Comparison of ENCODE assay signal across 13 mouse cellular contexts in the genomic region with DNA sequence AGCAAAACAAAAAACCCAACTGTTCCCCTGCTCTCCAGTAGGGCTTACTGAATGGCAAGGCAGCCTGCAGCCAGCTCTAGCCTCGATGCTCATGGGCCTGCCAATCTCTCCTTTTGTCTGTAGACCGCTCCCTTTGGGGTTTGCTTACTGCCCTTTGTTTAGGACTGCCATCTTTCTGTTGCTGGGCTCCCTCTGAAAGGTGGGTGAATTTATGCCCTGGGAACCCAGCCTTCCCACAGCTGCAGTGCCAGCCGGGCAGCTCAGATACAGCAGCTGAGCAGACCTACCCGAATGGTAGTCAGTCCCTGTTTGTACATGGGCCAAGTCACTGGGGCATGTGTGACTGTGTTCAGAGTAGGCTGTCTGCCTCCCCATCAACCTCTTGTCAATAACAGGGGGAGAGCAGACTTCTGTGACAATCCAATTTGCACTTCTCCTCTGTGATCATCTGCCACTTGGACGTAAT. TPM values are rescaled to one million over a fixed set of nuclear protein-coding genes. Genes with fewer than 3 reads are reported as not detected.
A peak's percentile ranks its signal among the peaks of the same experiment; 100 is the strongest.
DNase-seq lines count a peak whose midpoint lies in the region; ATAC-seq and TF ChIP-seq lines count a peak whose summit lies in the region.
"Had no signal": no experiment of that assay in that cellular context is flagged by ENCODE, and none has a peak within 500 bp of the region (broad histone marks: within the 10 kb centered on the region; RNA-seq: fewer than 3 reads in every experiment).

No protein-coding gene starts in this region.

- 0 out of 2 replicates have a peak overlapping the region, but pooled peaks have one; percentile 9 for H3K4me2 ChIP-seq in hindbrain, embryonic 12.5 days (replicated peaks)
- no peak overlapping the region for H3K4me2 ChIP-seq in midbrain, postnatal 0 days (ENCODE audit: low read depth, low read length, poor library complexity, severe bottlenecking)

- intact Hi-C loops in left cerebral cortex, postnatal 36 days (cut with DNase I), result no loop called here

- peak; percentile 96 for ATAC-seq in hindbrain, embryonic 12.5 days (ENCODE audit: low FRiP score)
- ATAC-seq in midbrain, postnatal 0 days (ENCODE audit: low FRiP score), result peak; percentile 89

- H3K27me3 ChIP-seq in hindbrain, embryonic 12.5 days, result no peaks in the 10 kb centered on the region
- no peaks in the 10 kb centered on the region for H3K27me3 ChIP-seq in midbrain, postnatal 0 days (ENCODE audit: insufficient read depth, low read length)

- TF ChIP-seq CTCF in layer of hippocampus, adult 2 months (conservative IDR thresholded peaks at IDR 0.05), result peak; percentile 47
- TF ChIP-seq CTCF in midbrain, postnatal 0 days (IDR thresholded peaks at IDR 0.05), result peak; percentile 42; the same call in 1 of the 2 replicates

- DNase-seq in layer of hippocampus, adult 2 months (ENCODE audit: low spot score in 2 of 2), result peak in 1 of 2 experiments; percentile 15
- no peak for DNase-seq in layer of hippocampus, postnatal 25 days (ENCODE audit: extremely low spot score in 1 of 2, low spot score in 1 of 2)
- DNase-seq in embryo, embryonic 9.5 days (ENCODE audit: extremely low spot score), result peak; percentile 44
- peak; percentile 87 for DNase-seq in midbrain, postnatal 0 days (ENCODE audit: low spot score)
- no peak for DNase-seq in left cerebral cortex, postnatal 36 days (ENCODE audit: low spot score in 2 of 2)
- DNase-seq in gastrocnemius, postnatal 4 days (ENCODE audit: low spot score in 2 of 2), result no peak
- DNase-seq in lung, postnatal 36 days, result no peak
- DNase-seq: adrenal gland, postnatal 10 days; cerebellum, adult 9-11 months; heart, adult 2 months had no signal

- H3K36me3 ChIP-seq in hindbrain, embryonic 12.5 days, result no peaks in the 10 kb centered on the region
- H3K36me3 ChIP-seq in midbrain, postnatal 0 days (ENCODE audit: insufficient read depth, low read length), result no peaks in the 10 kb centered on the region

- H3K27ac ChIP-seq in layer of hippocampus, adult 2 months, result no peak overlapping the region
- H3K27ac ChIP-seq in hindbrain, embryonic 12.5 days, result peak overlapping the region; percentile 83
- H3K27ac ChIP-seq in midbrain, postnatal 0 days (ENCODE audit: low read depth, low read length), result peak overlapping the region; percentile 18; the same call in 1 of the 2 replicates
- H3K27ac ChIP-seq: heart, adult 2 months; liver, embryonic 14.5 days had no signal

- H3K9ac ChIP-seq in hindbrain, embryonic 12.5 days, result no peak overlapping the region
- H3K9ac ChIP-seq in midbrain, postnatal 0 days (replicated peaks; ENCODE audit: low read length, poor library complexity, severe bottlenecking), result no peak overlapping the region
- H3K9ac ChIP-seq: liver, embryonic 14.5 days had no signal

- H3K4me3 ChIP-seq in layer of hippocampus, adult 2 months, result no peak overlapping the region
- H3K4me3 ChIP-seq in hindbrain, embryonic 12.5 days, result no peak overlapping the region
- no peak overlapping the region for H3K4me3 ChIP-seq in midbrain, postnatal 0 days (ENCODE audit: low read depth, low read length)
- H3K4me3 ChIP-seq: heart, adult 2 months had no signal

- H3K9me3 ChIP-seq in hindbrain, embryonic 12.5 days (replicated peaks), result no peaks in the 10 kb centered on the region
- no peaks in the 10 kb centered on the region for H3K9me3 ChIP-seq in midbrain, postnatal 0 days (ENCODE audit: low read length)

- H3K4me1 ChIP-seq in hindbrain, embryonic 12.5 days, result peaks cover 18% of the 10 kb centered on the region
- no peaks in the 10 kb centered on the region for H3K4me1 ChIP-seq in midbrain, postnatal 0 days (ENCODE audit: insufficient read depth, low read length)

- 24% methylated on average over 5 of the region's 5 CpGs for WGBS in hindbrain, embryonic 12.5 days
- 19% methylated on average over 5 of the region's 5 CpGs for WGBS in midbrain, postnatal 0 days

RNA-seq across cellular contexts. Expression of a gene that starts 28.9 kb away (rescaled TPM):
- under 1 TPM; 0.13 to 0.20 TPM for total RNA-seq in layer of hippocampus, adult 2 months (2021)
- total RNA-seq in layer of hippocampus, postnatal 25 days (2021), result under 1 TPM; 0.32 to 0.47 TPM
- polyA plus RNA-seq in hindbrain, embryonic 12.5 days (2016; fragmentation: Nextera tagmentation; extraction: Ambion mirVana), result 20.1 and 21.8 TPM in 2 replicates
- total RNA-seq in midbrain, postnatal 0 days (2014; rRNA removed), result 1.4 and 2.7 TPM in 2 replicates
- 1.0 and 2.4 TPM in 2 replicates for polyA plus RNA-seq in midbrain, postnatal 0 days (2015; fragmentation: Nextera tagmentation; extraction: Ambion mirVana)
- total RNA-seq in left cerebral cortex, postnatal 36 days (2021), result under 1 TPM in 1 of 2 experiments, not detected in 1; 0.07 TPM
- total RNA-seq in gastrocnemius, postnatal 4 days (2021), result under 1 TPM in 1 of 2 experiments, not detected in 1; 0.05 TPM
- total RNA-seq: heart, adult 2 months; megakaryocyte, adult 5-6 weeks had no signal

Comparison
In these comparisons a context has a peak if more than half of its experiments do, and no peak if none do; other contexts are left out.
1. DNase-seq: peak in embryo, embryonic 9.5 days (single experiment) and midbrain, postnatal 0 days (single experiment); none in layer of hippocampus, postnatal 25 days (0 of 2), left cerebral cortex, postnatal 36 days (0 of 2), gastrocnemius, postnatal 4 days (0 of 2) and lung, postnatal 36 days (single experiment).